Mouse (Mus musculus) cerebellum, postnatal 4 days (tissue): ENCODE results near the gene Srrm4.
"Not testable (repeated sequence)": the region's sequence is repeated elsewhere in the genome, so short reads cannot be mapped to it uniquely, and the experiment has no call there.

ENCODE experiments used
- DNase-seq, 2 experiments: peaks; one replicate each; pipeline ENCODE4 v3.0.0; 2022; ENCODE audit warnings: low spot score in 2 of 2, mixed read lengths in 1 of 2

Srrm4 gene

GRCm38 (mm10) chr5:116443459-116443940, 148.1 kb downstream of the Srrm4 start:
- DNase-seq, result peak in 1 of 2 experiments; percentile 70

- DNase-seq, result peak in 1 of 2 experiments; percentile 37
Observed at GRCm38 (mm10) chr5:116442697-116443458, 148.7 kb downstream of the Srrm4 start.

GRCm38 (mm10) chr5:116440251-116440650, 151.4 kb downstream of the Srrm4 start:
- no peak for DNase-seq

GRCm38 (mm10) chr5:116438328-116438727, 153.3 kb downstream of the Srrm4 start:
- DNase-seq, result no peak

- no peak for DNase-seq
Observed at GRCm38 (mm10) chr5:116436117-116436516, 155.5 kb downstream of the Srrm4 start.

GRCm38 (mm10) chr5:116434976-116435850, 156.4 kb downstream of the Srrm4 start:
- no peak for DNase-seq

- DNase-seq, result no peak
Observed at GRCm38 (mm10) chr5:116432871-116433270, 158.7 kb downstream of the Srrm4 start.

GRCm38 (mm10) chr5:116426701-116427100, 164.9 kb downstream of the Srrm4 start:
- no peak for DNase-seq

GRCm38 (mm10) chr5:116425709-116426108, 165.9 kb downstream of the Srrm4 start:
- DNase-seq, result not testable (repeated sequence)

- DNase-seq, result no peak
Observed at GRCm38 (mm10) chr5:116425273-116425672, 166.3 kb downstream of the Srrm4 start.

- no peak for DNase-seq
Observed at GRCm38 (mm10) chr5:116423746-116424145, 167.9 kb downstream of the Srrm4 start.

- DNase-seq, result peak; percentile 53 to 70
Observed at GRCm38 (mm10) chr5:116422699-116423201, 168.9 kb downstream of the Srrm4 start, which contains the start of gene Hspb8. Gene Hspb8 (minus strand): TSS chr5:116422864.

- no peak for DNase-seq
Observed at GRCm38 (mm10) chr5:116421791-116422481, 169.7 kb downstream of the Srrm4 start.

GRCm38 (mm10) chr5:116420759-116421225, 170.8 kb downstream of the Srrm4 start:
- DNase-seq, result no peak

- no peak for DNase-seq
Observed at GRCm38 (mm10) chr5:116420213-116420612, 171.4 kb downstream of the Srrm4 start.

- DNase-seq, result no peak
Observed at GRCm38 (mm10) chr5:116419322-116420045, 172.1 kb downstream of the Srrm4 start.

- no peak for DNase-seq
Observed at GRCm38 (mm10) chr5:116416208-116416607, 175.4 kb downstream of the Srrm4 start.

- no peak for DNase-seq
Observed at GRCm38 (mm10) chr5:116409689-116410590, 181.7 kb downstream of the Srrm4 start.

- DNase-seq, result no peak
Observed at GRCm38 (mm10) chr5:116408965-116409364, 182.7 kb downstream of the Srrm4 start.

- no peak for DNase-seq
Observed at GRCm38 (mm10) chr5:116407936-116408335, 183.7 kb downstream of the Srrm4 start.
